Mouse (Mus musculus) cerebellum, adult 2 months (tissue): ENCODE results near the gene Dab2.

Experiments
- CTCF ChIP-seq: fragments of 200-500 bp; IDR thresholded peaks from 2 replicates; pipeline ENCODE4 v1.5.1; 2011; ENCODE audit warnings: low read depth, mild to moderate bottlenecking, control low read depth, low read length, moderate library complexity, borderline replicate concordance; ENCODE audit not compliant: insufficient read depth
- POLR2A ChIP-seq: fragments of 200-500 bp; IDR thresholded peaks from 2 replicates; pipeline ENCODE4 v1.6.1; 2011; ENCODE audit warnings: low read length, control low read depth, borderline replicate concordance; ENCODE audit not compliant: insufficient read depth

DNA sequence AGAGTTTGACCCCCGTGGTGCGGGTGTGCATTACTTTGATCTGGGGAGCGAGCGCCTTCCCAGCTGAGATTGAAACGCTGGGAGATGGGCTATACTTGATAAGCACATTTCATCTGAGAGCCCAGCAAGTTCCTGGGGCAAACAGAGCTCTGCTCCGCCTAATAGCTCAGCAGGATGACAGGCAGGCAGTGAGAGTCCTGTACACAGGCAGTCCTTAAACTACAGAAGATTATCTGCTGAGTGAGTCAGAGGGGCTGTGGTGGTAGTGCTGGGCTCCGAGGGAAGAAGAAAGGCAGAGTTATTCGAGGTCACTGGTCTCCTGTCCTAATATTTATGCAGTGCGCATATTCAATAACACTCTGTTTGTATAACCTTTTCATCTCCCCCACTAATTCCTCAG is 149.3 kb downstream of the Dab2 start:
- TF ChIP-seq CTCF (no peak), POLR2A (no peak)
